Mouse (Mus musculus): ENCODE data around the gene Klf3.

Gene Klf3

GRCm38 (mm10) chr5:64802795-64803719, at the start of gene Klf3:
Gene Klf3 (plus strand): TSS chr5:64803388.
- peak; percentile 62 to 73 for DNase-seq (ENCODE audit: low spot score in 2 of 2)

GRCm38 (mm10) chr5:64762295-64762694, 40.9 kb upstream of the Klf3 start:
- DNase-seq (ENCODE audit: low spot score in 2 of 2): no peak

- no peak for DNase-seq (ENCODE audit: low spot score in 2 of 2)
Measured at GRCm38 (mm10) chr5:64764452-64764851, 38.7 kb upstream of the Klf3 start.

- no peak for DNase-seq (ENCODE audit: low spot score in 2 of 2)
Measured at GRCm38 (mm10) chr5:64765765-64766164, 37.4 kb upstream of the Klf3 start.

- no peak for DNase-seq (ENCODE audit: low spot score in 2 of 2)
Measured at GRCm38 (mm10) chr5:64766626-64767025, 36.6 kb upstream of the Klf3 start.

- no peak for DNase-seq (ENCODE audit: low spot score in 2 of 2)
Measured at GRCm38 (mm10) chr5:64771619-64772018, 31.6 kb upstream of the Klf3 start.

GRCm38 (mm10) chr5:64778211-64778610, 25.0 kb upstream of the Klf3 start:
- no peak for DNase-seq (ENCODE audit: low spot score in 2 of 2)

GRCm38 (mm10) chr5:64779285-64779684, 23.9 kb upstream of the Klf3 start:
- no peak for DNase-seq (ENCODE audit: low spot score in 2 of 2)

- no peak for DNase-seq (ENCODE audit: low spot score in 2 of 2)
Measured at GRCm38 (mm10) chr5:64780778-64781177, 22.4 kb upstream of the Klf3 start.

- no peak for DNase-seq (ENCODE audit: low spot score in 2 of 2)
Measured at GRCm38 (mm10) chr5:64788175-64788574, 15.0 kb upstream of the Klf3 start.

GRCm38 (mm10) chr5:64798209-64798608, 5.0 kb upstream of the Klf3 start:
- no peak for DNase-seq (ENCODE audit: low spot score in 2 of 2)

- DNase-seq (ENCODE audit: low spot score in 2 of 2): no peak
Measured at GRCm38 (mm10) chr5:64801545-64801944, 1.6 kb upstream of the Klf3 start.

GRCm38 (mm10) chr5:64802143-64802542, 1.0 kb upstream of the Klf3 start:
- no peak for DNase-seq (ENCODE audit: low spot score in 2 of 2)

- no peak for DNase-seq (ENCODE audit: low spot score in 2 of 2)
Measured at GRCm38 (mm10) chr5:64803720-64804462, 703 bp downstream of the Klf3 start.

GRCm38 (mm10) chr5:64805131-64805872, 2.1 kb downstream of the Klf3 start:
- DNase-seq (ENCODE audit: low spot score in 2 of 2): no peak

GRCm38 (mm10) chr5:64805873-64806505, 2.8 kb downstream of the Klf3 start:
- no peak for DNase-seq (ENCODE audit: low spot score in 2 of 2)

- no peak for DNase-seq (ENCODE audit: low spot score in 2 of 2)
Measured at GRCm38 (mm10) chr5:64806600-64806999, 3.4 kb downstream of the Klf3 start.

- DNase-seq (ENCODE audit: low spot score in 2 of 2): no peak
Measured at GRCm38 (mm10) chr5:64807159-64807558, 4.0 kb downstream of the Klf3 start.

- DNase-seq (ENCODE audit: low spot score in 2 of 2): no peak
Measured at GRCm38 (mm10) chr5:64807603-64808002, 4.4 kb downstream of the Klf3 start.

GRCm38 (mm10) chr5:64808106-64809010, 5.2 kb downstream of the Klf3 start:
- DNase-seq (ENCODE audit: low spot score in 2 of 2): no peak

GRCm38 (mm10) chr5:64809257-64809656, 6.1 kb downstream of the Klf3 start:
- DNase-seq (ENCODE audit: low spot score in 2 of 2): no peak

Measured in right cerebral cortex, postnatal 36 days (tissue).